Mouse (Mus musculus): ENCODE results near the gene Iqch.

Iqch gene

GRCm38 (mm10) chr9:63495786-63496185 lies 106.5 kb downstream of the Iqch start:
- no peak for DNase-seq (ENCODE audit: low read depth, low spot score)

GRCm38 (mm10) chr9:63493746-63494145 lies 108.5 kb downstream of the Iqch start:
- DNase-seq (ENCODE audit: low read depth, low spot score) = no peak

- peak; percentile 5 for DNase-seq (ENCODE audit: low read depth, low spot score)
Observed at GRCm38 (mm10) chr9:63492291-63492690, 110.0 kb downstream of the Iqch start.

- no peak for DNase-seq (ENCODE audit: low read depth, low spot score)
Observed at GRCm38 (mm10) chr9:63490521-63491307, 111.6 kb downstream of the Iqch start.

GRCm38 (mm10) chr9:63489156-63489555 lies 113.1 kb downstream of the Iqch start:
- DNase-seq (ENCODE audit: low read depth, low spot score) = no peak

- DNase-seq (ENCODE audit: low read depth, low spot score) = no peak
Observed at GRCm38 (mm10) chr9:63465561-63465960, 136.7 kb downstream of the Iqch start.

GRCm38 (mm10) chr9:63462296-63462695 lies 140.0 kb downstream of the Iqch start:
- peak; percentile 84 for DNase-seq (ENCODE audit: low read depth, low spot score)

GRCm38 (mm10) chr9:63456401-63456800 lies 145.9 kb downstream of the Iqch start:
- DNase-seq (ENCODE audit: low read depth, low spot score) = no peak

- DNase-seq (ENCODE audit: low read depth, low spot score) = no peak
Observed at GRCm38 (mm10) chr9:63454341-63454740, 148.0 kb downstream of the Iqch start.

GRCm38 (mm10) chr9:63450531-63451030 lies 151.7 kb downstream of the Iqch start:
- DNase-seq (ENCODE audit: low read depth, low spot score) = no peak

- DNase-seq (ENCODE audit: low read depth, low spot score) = no peak
Observed at GRCm38 (mm10) chr9:63443695-63444094, 158.6 kb downstream of the Iqch start.

GRCm38 (mm10) chr9:63430652-63431051 lies 171.6 kb downstream of the Iqch start:
- DNase-seq (ENCODE audit: low read depth, low spot score) = no peak

- DNase-seq (ENCODE audit: low read depth, low spot score) = no peak
Observed at GRCm38 (mm10) chr9:63421096-63421736, 181.1 kb downstream of the Iqch start.

- DNase-seq (ENCODE audit: low read depth, low spot score) = no peak
Observed at GRCm38 (mm10) chr9:63420396-63420795, 181.9 kb downstream of the Iqch start.

- DNase-seq (ENCODE audit: low read depth, low spot score) = no peak
Observed at GRCm38 (mm10) chr9:63400176-63400575, 202.1 kb downstream of the Iqch start.

GRCm38 (mm10) chr9:63399463-63399815 lies 202.9 kb downstream of the Iqch start:
- no peak for DNase-seq (ENCODE audit: low read depth, low spot score)

- peak; percentile 97 for DNase-seq (ENCODE audit: low read depth, low spot score)
Observed at GRCm38 (mm10) chr9:63398611-63399462, 203.5 kb downstream of the Iqch start, which contains the start of gene 2300009A05Rik. Gene 2300009A05Rik, minus strand, starts transcription at chr9:63399246.

- no peak for DNase-seq (ENCODE audit: low read depth, low spot score)
Observed at GRCm38 (mm10) chr9:63395612-63396011, 206.7 kb downstream of the Iqch start.

GRCm38 (mm10) chr9:63391307-63391706 lies 211.0 kb downstream of the Iqch start:
- DNase-seq (ENCODE audit: low read depth, low spot score) = no peak

GRCm38 (mm10) chr9:63382761-63383160 lies 219.5 kb downstream of the Iqch start:
- no peak for DNase-seq (ENCODE audit: low read depth, low spot score)

GRCm38 (mm10) chr9:63380326-63380725 lies 222.0 kb downstream of the Iqch start:
- no peak for DNase-seq (ENCODE audit: low read depth, low spot score)

GRCm38 (mm10) chr9:63378174-63378573 lies 224.1 kb downstream of the Iqch start:
- no peak for DNase-seq (ENCODE audit: low read depth, low spot score)

Data from CD4-positive, CD25-positive, alpha-beta regulatory T cell, adult 2 months (primary cell).